Mouse (Mus musculus) right cerebral cortex, adult 18-20 months (tissue): ENCODE data around the gene Myh3.

Experiments
- DNase-seq: peaks from one replicate; pipeline ENCODE4 v3.0.0; 2022; ENCODE audit warnings: mixed read lengths

Gene Myh3

DNA sequence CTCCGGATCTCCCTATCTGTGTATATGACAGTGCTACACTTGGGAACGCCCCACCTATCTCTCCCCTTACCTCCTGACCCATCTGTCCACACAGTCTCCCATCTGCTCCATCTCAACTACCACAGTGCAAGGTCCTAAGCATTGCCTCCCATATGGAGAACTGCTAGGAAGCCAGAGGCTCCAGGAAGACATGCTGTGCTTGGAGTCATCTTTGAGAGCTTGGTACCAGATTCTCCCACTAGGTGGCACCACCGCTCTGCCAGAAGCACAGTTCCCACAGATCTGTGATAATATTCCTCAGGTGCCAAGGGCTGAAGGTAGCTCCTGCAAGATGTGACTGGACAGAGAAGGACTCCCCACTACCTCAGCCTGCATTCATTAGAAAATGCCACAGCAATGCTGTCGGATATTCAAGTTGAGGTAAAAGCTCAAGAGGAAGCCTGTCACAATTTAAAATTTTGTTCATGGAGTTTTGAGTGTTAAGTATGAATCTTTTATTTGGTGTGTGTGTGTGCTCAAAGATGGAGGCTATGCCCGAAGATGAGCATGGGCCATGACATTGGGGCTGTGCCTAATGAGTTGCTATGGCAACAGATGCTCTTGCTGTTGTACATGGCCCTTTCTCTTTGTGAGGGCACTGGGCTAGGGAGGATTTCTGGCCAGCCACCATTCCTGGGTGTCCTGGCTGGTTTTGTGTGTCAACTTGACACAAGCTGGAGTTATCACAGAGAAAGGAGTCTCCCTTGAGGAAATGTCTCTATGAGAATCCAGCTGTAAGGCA lies 32.3 kb downstream of the Myh3 start:
- DNase-seq, result peak; percentile 84

DNA sequence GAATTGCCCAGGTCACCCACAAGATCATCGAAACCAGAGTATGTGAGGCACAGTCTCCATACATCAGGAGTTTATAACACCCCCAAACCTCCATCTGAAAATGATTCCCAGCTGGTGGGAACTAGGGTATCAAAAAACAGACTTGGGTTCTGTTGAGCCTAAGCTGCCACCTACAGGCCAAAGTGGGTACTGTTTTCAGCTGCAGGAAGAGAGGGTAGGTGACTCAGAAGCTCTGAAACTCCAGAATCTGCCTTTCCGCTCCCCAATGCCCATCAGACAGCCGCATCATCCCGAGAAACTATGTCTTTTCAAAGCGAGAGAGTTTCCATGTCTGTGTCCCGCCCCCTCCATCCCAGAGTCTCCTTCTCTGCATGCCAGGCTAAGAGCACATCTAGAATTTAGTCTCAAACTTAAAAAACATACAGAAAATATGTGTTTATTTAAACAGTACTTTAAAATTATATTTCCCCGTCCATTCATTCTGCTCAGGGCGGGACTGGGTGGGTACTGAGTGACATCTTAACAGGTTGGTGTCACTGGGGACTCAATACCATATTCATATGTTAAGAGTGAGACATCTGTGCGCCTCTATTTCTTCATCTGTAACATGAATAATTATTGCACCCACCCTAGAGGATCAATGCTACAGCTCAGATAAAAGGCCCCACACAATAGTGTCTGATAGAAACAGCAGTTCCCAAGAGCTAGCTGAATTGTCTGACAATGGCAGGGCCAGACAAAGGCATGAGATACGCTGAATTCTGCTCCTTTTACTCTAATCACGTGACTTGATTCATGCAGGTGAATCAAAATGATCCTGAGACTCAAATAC lies 34.1 kb downstream of the Myh3 start:
- peak; percentile 70 for DNase-seq

DNA sequence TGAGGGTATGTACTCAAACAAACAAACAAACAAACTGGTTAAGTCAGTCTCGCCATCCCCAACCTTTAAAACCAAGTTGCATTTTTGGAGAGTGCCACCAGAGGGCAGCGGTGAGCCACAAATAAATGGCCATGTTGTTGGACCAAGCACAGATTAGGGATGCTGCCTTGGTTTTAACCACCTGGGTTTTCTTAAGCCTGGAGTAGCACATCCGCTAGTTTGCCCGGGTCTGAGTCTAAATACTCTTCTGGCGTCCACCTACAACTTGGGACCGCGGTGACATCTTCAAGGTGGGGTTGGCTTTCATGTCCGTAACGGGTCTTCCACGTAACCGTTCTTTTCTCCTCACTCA lies 34.7 kb downstream of the Myh3 start:
- DNase-seq, result peak; percentile 60

DNA sequence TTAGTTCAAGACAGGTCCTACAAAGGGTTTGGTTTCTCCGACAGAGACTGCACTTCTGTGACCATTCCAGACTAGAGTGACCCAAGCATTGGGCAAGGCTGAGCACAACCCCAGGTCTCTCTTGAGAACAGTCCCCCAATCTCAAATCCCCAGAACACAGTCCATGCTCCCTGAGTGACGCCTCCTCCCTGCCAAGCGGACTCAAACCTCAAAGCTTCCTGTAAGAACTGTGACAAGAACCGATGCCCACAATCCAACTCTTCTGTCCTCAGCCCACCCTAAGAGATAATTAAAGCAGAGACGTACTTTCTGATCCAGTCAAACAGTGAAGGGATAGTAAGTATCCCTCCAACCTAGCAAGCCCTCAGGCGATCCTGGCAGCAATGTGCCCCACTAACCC lies 35.3 kb downstream of the Myh3 start:
- DNase-seq, result no peak

DNA sequence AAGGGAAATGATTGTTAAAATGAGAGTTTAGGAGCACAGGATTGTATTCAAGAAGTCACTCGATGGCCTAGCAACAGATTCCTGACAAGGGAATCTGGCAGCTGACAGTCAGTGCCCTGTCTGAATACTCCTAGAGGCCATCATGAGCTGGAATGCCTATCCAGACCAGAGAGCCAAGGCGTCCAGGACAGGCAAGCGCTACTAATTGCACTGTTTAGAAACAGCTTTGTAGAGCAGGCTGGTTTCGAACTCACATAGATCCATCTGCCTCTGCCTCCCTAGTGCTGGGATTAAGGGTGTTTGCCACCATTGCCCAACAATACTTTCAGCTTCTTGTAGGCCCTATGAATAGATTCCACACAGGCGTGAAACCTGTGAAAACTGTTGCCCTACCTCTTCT lies 36.2 kb downstream of the Myh3 start:
- no peak for DNase-seq

DNA sequence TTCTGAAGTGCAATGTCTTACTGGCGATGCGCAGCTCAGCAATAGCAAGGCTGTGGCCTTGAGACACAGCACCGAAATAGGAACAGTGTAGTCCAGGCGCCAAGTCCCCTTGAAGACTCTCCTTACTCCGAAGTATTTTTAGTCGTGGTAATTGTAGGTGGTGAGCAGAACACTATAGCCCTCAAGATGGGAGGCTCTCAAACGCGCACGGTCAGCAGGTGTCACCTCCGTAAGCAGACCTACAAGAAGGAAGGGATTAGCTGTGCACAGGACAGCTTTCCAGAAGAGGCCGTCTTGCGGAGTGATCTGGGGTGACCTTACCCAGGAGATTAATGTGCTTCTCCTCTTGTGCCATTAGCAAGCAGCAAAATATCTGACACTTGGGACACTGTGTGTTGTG lies 36.8 kb downstream of the Myh3 start:
- no peak for DNase-seq

DNA sequence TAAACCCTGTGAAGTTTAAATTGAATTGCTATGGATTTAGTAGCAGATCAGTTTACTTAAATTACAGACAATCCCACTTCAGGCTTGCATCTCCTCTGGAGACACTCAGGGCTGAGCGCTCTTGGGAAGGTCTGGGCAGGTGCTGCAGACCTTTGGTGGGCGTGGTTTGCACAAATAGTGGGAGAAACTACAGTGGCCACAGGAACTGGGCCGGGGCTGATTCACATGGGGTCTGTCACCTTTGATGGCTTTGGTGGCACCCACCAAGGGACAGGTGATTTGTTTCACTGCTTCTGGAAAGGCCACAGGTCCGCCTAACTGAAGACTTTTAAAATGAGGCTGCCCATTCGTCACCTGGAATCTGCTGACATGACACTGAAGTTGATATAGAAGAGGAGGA lies 38.6 kb downstream of the Myh3 start:
- DNase-seq, result no peak

DNA sequence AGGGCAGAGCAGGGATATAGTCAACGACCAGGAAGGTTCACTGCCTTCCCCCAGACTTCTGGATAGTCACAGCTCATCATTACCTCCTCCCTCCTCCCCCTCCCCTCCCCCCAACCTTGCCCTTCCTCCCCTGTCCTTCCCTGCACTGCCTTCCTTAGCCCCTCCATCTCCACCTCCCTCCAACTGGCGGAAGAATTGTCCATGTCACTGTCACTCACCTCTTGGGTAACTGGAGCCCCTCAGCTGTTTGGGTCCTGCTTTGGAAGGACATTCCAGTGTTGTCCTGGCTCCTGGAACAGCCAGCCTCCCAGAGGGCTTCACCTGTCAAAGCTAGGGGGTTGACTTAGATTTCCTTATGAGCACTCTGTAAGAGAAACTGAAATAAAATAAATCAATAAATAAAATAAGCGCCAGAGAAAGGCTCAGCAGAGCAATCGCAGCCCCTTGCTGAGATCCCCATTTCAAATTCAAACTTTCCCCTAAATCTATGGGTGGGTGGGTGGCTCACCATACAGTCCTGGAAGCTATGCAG lies 41.5 kb downstream of the Myh3 start:
- DNase-seq, result no peak

DNA sequence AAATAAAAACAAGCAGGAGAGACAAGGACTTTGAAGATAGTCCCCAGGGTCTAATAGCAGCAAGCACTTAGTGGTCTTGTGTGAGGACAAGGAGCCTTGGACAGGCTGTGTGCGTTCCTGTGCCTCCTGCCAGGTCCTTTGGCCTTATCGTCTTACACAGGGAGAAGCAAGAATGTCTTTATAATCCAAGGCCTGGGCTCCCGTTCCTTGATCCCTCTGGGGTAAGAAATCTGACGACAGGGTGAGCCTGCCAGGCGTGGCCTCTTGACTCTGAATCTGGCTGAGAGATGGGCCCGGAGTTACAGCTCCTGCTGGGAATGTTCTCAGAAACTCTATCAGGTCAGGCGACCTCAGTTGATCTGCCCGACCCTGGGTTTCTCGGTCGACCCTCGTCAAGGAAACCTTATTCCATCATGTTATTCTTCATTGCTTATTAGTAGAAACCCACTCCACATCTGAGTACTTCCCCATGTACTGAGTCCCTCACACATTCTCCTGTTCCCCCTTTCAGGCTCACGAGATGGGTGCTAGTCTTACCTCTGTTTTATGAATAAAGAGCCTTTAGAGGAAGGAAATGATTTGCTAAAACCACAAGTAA lies 42.7 kb downstream of the Myh3 start:
- DNase-seq, result no peak

DNA sequence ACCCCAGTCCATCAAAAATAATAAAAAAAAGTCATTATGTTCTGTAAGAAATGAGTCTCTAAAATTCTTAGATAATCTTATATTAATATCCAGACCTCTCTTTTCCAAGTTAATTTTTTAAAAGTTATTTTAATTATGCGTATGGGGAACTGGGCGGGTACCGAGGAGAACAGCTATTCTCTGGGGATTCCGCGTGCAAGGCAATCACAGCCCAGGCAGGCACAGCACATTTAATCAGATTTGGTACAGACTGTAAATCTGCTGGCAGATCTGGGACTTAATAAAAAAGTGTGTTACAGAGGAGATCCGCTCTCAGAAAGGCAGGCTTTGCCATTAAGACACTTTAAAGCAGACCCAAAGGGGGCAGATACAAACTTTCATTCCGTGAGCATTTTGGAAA lies 46.8 kb downstream of the Myh3 start:
- DNase-seq, result no peak

DNA sequence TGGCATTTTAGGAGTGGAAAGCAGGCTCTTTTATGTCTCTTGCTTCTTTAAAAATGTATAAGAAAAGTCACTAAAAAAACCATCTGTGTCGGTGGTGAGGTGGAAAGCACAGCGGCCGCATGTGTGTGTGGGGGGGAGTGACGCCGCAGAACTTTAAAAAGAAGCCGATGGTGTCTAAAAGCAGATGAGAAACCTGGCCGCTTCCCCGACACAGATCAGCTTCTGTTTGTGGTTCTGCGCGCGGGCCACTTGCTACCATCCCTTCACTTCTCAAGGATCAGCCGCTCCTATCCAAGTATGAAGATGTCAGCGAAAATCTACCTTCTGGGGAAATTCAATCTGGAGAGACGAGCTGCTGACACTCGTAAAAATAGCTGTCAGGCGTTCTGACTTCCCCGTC lies 47.3 kb downstream of the Myh3 start:
- peak; percentile 84 for DNase-seq

DNA sequence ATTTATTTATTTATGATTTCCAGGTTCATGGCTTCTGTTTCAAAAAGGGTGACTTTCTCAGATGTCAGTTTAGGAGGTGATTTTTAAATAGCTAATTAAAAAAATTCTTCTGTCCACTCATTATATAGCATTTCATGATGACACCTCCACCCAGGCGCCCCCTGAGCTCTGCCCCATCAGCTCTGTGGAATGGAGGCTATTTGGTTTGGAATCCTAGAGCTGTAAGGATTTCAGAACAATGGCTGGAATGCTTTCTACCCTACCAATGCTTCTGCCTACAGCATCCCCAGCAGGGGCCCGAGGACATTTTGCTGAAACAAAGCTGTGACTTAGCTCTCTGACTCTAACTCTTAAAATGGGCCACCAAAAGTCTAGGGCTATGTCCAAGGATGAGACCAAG lies 55.4 kb downstream of the Myh3 start:
- no peak for DNase-seq

DNA sequence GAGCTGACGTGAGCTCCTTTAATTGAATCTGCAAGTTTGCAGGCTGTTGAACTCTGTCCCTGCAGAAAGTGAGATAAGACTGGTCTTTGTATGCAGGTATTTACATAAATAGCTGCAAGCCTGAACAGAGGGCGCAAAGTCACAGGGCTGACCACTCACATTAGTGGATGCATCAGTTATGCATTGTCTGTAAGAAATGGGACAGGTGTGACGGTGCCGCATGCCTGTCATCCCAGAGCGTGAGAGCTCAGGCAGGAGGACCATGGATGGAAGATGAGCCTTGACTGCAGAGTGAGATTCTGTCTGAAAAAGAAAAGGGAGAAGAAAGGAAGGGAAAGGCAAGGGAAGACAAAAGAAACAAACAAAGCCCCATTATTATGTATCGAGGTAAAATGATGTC lies 56.6 kb downstream of the Myh3 start:
- no peak for DNase-seq

DNA sequence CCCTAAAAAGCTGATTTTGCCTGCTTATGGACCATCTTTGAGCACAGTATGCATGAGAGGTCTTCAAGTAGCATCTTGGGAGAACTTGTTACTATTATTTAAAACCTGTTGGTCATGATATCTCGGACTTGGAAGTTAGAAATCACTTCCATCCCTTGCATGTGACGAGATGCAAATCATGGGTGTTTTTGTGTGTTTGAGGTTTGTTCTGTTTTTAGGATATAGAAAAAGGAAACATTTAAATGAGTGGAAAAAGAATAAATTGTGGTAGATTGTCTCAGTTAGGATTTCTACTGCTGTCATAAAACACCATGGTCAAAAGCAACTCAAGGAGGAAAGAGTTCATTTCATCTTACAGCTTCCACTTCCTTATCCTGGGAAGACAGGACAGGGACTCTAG lies 57.4 kb downstream of the Myh3 start:
- no peak for DNase-seq

DNA sequence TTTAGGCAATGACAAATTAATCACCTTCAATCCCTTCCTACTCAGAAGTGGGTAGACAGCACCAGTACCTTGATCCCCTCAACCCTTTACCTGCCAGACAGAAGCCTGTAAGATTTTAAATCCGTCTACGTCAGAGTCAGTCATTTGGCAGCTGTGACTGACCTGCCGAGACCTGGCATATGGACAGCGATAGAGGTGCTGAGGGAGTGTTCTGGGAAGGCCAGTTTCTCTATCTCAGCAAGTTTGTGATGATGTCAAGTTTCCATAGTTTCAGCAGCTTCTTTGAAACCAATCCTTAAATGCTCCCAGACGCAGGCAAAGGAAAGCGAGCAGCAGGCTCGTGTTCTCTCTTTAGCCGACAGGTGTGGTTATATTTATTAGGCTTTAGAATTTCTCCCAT lies 61.5 kb downstream of the Myh3 start:
- no peak for DNase-seq

DNA sequence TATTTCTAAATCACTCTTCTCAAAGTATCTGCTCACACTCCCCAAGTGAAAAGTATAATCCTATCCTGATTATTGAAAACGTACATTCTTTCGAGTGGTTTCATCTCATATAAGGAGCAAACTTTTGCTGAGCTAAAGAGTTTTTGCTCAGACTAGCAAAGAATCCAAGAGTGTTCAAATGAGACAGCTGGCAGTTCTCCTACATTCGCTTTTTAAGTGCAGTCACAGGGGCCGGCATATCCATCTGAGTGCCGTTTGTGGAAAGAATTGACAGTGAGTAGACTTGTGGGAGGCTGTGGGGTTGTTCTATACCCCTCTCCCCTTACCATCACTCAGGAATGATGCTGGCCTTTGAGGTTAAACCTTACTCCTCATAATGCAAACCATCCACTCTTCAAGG lies 62.1 kb downstream of the Myh3 start:
- DNase-seq, result no peak

DNA sequence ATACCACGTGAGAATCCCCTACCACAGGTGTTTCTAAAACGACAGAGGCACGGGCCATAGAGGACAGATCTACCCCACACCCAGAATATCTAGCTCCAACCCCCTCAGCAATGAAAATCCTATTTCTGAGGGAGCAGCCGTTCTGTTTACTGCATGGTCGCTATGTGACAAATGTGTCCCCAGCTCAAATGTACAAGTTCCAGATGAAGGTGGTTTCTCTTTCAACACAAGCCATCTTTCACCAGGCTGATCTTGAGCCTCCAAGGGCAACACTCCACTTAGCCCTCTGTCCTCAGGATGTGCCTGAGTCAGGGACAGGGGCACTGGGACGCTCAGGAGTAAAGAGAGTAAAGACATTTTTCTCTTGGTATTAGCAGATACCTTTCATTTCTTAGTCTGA lies 62.9 kb downstream of the Myh3 start:
- DNase-seq, result no peak

DNA sequence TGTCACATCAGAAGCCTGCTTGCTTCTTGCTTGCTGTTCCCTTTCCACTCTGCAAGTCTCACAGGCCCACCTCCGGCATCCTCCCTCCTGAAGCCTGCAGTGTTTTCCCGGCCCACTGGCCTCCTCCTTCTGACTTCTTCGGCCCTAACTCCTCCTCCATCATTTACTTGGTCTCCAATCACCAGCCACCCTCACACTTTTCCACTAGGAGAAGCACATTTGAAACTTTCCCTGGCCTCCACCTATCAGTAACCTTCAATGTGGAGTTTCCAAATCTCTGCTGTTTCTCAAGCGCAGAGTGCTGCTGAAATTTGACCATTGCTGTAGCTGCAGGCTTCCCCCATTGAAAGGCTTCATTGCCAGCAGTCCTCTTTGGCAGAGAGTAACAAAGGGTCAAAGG lies 63.9 kb downstream of the Myh3 start:
- no peak for DNase-seq

DNA sequence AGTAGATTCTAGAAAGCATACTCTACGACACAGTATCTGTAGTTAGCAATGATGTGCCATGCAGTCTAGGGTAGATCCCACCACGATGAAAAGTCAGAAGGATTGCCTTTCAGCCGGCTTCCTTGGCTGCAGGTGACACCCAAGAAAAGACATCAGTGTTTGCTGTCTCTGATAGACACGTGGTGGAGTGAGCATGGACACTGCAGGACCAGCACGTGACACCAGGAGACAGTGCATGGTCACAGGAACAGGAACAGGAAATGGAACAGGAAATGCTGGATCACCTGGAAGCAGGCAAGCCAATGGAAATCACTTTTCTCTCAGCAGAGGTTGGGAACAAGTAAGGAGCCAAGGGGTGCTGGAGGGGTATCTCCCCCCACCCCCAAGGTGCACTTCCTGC lies 65.0 kb downstream of the Myh3 start:
- no peak for DNase-seq

DNA sequence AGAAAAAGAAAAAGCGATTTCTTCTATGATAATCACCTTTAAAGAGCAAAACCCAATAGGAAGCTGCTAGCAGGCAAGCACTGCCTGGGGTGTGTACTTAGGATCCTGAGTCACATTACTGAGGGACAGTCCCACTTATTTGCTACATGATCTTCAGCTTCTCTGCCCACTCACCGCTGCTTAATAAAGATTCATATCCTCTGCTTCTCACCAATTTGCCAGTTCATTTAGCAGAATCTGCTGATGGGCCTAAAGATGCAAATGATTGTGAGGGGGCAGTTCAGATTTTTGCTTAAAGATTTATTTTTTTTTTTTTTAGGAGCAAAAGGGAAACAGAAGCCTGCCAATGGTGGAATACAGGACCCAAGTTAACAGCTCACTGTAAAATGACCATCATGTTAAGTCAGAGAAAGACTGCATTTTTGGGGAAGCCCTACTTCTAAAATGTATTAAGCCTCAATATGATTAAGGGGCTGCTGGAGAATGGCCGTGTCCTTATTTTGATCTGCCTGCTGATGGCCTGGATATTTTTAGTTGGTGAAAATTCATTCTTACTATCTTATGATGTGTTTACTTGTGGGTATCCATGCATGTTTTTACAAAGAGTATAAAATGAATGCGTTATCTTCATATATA lies 65.9 kb downstream of the Myh3 start:
- no peak for DNase-seq

DNA sequence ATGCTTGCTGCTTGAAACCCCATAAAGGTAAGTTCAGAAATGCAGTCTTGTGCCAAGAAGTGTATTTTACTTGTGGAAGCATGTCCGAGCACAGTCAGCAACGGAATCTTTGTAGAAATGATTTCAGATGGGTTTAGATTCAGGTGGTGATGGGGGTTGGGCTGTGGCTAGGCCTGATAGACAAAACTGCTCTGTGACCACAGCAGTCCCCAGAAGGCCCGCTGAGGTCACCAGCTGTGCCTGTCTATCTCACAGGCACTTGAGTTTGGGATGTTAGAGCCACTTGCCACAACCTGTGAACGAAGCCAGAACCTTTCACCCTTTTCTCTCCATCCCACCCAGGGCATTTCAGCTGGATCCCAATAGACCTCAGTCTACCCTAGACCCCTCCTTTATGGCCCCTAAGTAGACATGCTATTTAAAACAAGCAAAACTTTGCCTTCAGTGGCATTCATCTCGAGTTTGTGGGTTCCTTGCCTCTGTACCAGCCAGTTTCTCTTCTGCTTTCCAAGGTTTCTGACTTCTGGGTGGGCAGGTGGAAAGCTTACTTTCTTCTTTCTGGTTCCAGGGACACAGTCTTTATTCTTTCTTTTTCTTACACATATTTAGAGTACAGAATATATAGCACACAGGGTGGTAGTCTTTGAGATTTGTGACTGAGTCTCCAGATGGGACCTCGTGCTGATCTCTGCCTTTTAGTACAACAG lies 66.6 kb downstream of the Myh3 start:
- no peak for DNase-seq

DNA sequence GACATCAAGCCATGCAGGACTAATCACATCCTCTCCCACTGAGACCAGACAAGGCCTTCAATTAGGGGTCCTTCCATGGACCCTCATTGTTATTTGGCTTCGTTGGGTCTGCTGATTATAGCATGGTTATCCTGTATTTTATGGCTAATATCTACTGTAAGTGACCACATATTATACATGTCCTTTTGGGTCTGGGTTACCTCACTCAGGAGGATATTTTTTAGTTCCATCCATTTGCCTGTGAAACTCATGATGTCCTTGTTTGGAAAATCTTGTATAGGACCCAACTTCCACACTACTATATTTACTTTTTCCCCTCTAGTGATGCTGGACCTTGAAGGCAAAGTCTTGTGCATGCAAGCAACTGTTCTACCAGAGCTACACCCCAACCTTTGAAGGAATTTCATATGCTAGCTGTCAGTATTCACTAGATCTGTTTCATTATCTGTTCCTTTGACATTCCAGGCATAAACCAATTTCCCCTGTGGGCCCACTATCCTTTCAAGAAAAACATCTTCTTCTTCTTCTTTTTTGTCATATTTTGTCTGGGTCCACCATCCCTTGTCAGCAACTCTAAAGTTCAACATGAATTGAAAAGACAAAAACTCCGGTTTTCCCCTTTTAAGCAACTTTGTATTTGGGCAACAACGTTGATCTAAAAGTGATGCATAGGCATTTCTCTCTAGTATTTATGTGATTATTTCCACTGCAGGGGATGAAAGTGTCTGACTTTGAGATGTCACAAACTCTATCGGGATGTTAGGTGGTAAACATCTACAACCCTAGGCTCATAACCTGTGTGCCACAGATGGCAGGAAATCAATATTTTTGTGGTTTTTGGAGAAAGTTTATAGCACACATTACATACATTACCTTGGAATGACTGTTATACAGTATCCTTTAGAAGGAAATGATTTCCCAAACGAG lies 67.6 kb downstream of the Myh3 start:
- no peak for DNase-seq
